Mouse (Mus musculus): ENCODE measurements around the gene Pi4k2a. TPM values are rescaled to one million over a fixed set of nuclear protein-coding genes. Genes with fewer than 3 reads are reported as not detected.

Pi4k2a gene
- polyA plus RNA-seq, 1 experiment from 2014 or later = 23.6 TPM

GRCm38 (mm10) chr19:42157493-42158237 lies 67.4 kb downstream of the Pi4k2a start:
- no peak overlapping the region for H3K4me3 ChIP-seq (replicated peaks)
- ATAC-seq = no peak
- no peak overlapping the region for H3K9ac ChIP-seq
- WGBS = 55% methylated on average over 12 of the region's 12 CpGs
- no peaks in the 10 kb centered on the region for H3K36me3 ChIP-seq
- H3K9me3 ChIP-seq = no peaks in the 10 kb centered on the region
- no peak overlapping the region for H3K27ac ChIP-seq
- no peaks in the 10 kb centered on the region for H3K27me3 ChIP-seq (replicated peaks)
- no peaks in the 10 kb centered on the region; the same call in 1 of the 2 replicates for H3K4me1 ChIP-seq (replicated peaks)
- H3K4me2 ChIP-seq (replicated peaks) = no peak overlapping the region

DNA sequence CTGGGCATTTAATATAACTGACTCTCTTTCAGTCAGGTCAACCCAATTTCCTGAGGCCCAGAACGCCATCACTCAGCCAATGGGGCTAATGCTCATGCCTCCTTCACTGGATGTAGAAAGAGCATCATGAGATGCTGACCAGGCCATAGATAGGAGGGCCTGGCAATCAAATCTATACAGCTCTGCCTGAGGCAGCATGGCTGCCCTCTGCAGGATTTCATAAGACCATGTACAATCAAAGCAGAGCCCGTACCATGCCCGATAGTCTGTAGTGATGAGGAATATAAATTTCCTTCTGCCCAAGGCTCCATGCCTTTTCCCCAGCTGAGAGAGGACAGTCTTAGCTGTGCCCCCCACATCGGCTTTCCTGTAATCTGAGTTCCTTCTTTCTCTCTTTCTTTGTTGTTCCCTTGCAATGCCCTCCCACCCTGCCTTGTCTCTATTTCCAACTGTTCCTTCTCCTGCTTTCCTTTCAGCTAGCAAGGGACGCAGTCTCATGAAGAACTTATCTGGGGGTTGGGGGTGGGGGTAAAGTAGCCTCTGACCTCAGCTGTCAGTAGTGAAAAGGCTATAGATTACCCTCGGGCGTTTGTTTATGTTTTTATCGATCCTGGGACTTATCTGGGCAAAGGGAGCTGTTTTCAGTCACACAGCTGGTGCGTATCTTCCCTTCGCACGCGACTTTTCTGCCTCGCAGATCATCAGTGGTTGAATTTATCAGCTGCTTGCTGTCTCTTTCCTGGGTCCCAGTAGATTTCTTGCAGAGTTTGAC lies 68.2 kb downstream of the Pi4k2a start:
- no peak overlapping the region for H3K9ac ChIP-seq
- peak overlapping the region; percentile 10; the same call in 1 of the 2 replicates for H3K4me2 ChIP-seq (replicated peaks)
- WGBS = 27% methylated on average over 13 of the region's 13 CpGs
- no peaks in the 10 kb centered on the region for H3K27me3 ChIP-seq (replicated peaks)
- no peaks in the 10 kb centered on the region for H3K9me3 ChIP-seq
- no peaks in the 10 kb centered on the region; the same call in 1 of the 2 replicates for H3K4me1 ChIP-seq (replicated peaks)
- H3K27ac ChIP-seq = no peak overlapping the region
- ATAC-seq = no peak
- H3K4me3 ChIP-seq (replicated peaks) = no peak overlapping the region
- H3K36me3 ChIP-seq = no peaks in the 10 kb centered on the region

GRCm38 (mm10) chr19:42163764-42164163 lies 73.5 kb downstream of the Pi4k2a start, which contains the start of gene Zfyve27:
Zfyve27 (plus strand) TSS chr19:42163951.
- H3K4me2 ChIP-seq (replicated peaks) = no peak within 1 kb of the TSS
- no peak within 1 kb of the TSS for H3K9ac ChIP-seq
- 52% methylated on average over 5 of the region's 5 CpGs for WGBS
- no peak within 1 kb of the TSS for H3K4me3 ChIP-seq (replicated peaks)
- H3K4me1 ChIP-seq (replicated peaks) = 0 out of 2 replicates have a peak, but pooled peaks cover 5% of the 10 kb centered on the region
- no peaks in the 10 kb centered on the region for H3K36me3 ChIP-seq
- peaks cover 5% of the 10 kb centered on the region; the same call in 1 of the 2 replicates for H3K27me3 ChIP-seq (replicated peaks)
- no peak for ATAC-seq
- no peak within 1 kb of the TSS for H3K27ac ChIP-seq
- H3K9me3 ChIP-seq = no peaks in the 10 kb centered on the region

GRCm38 (mm10) chr19:42164188-42164587 lies 73.9 kb downstream of the Pi4k2a start:
- no peak for ATAC-seq
- Histone ChIP-seq H3K4me3 (replicated peaks) (no peak overlapping the region), H3K9ac (no peak overlapping the region), H3K36me3 (no peaks in the 10 kb centered on the region), H3K4me2 (replicated peaks) (no peak overlapping the region), H3K4me1 (replicated peaks) (peaks cover 7% of the 10 kb centered on the region; the same call in 1 of the 2 replicates), H3K9me3 (no peaks in the 10 kb centered on the region), H3K27ac (no peak overlapping the region), H3K27me3 (replicated peaks) (peaks cover 5% of the 10 kb centered on the region; the same call in 1 of the 2 replicates)
- WGBS = 30% methylated on average over 7 of the region's 7 CpGs

- no peak overlapping the region for H3K27ac ChIP-seq
- 3% methylated on average over 12 of the region's 12 CpGs for WGBS
- H3K9ac ChIP-seq = no peak overlapping the region
- H3K4me2 ChIP-seq (replicated peaks) = peak overlapping the region; percentile 41
- H3K27me3 ChIP-seq (replicated peaks) = peaks cover 5% of the 10 kb centered on the region; the same call in 1 of the 2 replicates
- H3K9me3 ChIP-seq = no peaks in the 10 kb centered on the region
- peaks cover 13% of the 10 kb centered on the region for H3K4me1 ChIP-seq (replicated peaks)
- H3K4me3 ChIP-seq (replicated peaks) = peak overlapping the region; percentile 5
- ATAC-seq = 0 out of 2 replicates have a peak, but pooled peaks have one; percentile 7
- H3K36me3 ChIP-seq = no peaks in the 10 kb centered on the region
Measured at GRCm38 (mm10) chr19:42166130-42166529, 75.9 kb downstream of the Pi4k2a start.

DNA sequence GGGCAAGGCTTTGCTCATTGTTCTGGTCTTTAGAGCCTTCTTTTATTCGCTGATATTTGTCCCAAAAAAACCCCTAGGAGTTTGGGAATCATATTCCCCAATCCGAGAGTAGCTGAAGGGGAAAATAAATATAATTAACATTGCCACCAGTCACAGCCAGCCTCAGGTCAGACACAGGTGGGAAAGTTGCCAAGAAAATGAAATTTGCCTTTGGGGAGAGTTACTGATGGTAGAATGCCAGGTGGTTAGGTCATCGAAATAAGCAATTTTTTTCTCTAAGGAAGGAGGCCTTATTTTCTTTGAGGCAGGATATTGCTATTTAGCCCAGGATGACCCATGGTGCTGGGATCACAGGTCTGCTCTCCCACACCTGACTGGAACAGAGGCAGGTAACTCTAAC lies 76.5 kb downstream of the Pi4k2a start:
- Histone ChIP-seq H3K36me3 (no peaks in the 10 kb centered on the region), H3K4me2 (replicated peaks) (no peak overlapping the region), H3K27me3 (replicated peaks) (peaks cover 5% of the 10 kb centered on the region; the same call in 1 of the 2 replicates), H3K4me3 (replicated peaks) (no peak overlapping the region), H3K4me1 (replicated peaks) (peaks cover 20% of the 10 kb centered on the region), H3K9ac (no peak overlapping the region), H3K27ac (no peak overlapping the region), H3K9me3 (no peaks in the 10 kb centered on the region)
- no peak for ATAC-seq
- 49% methylated on average over 3 of the region's 3 CpGs for WGBS

DNA sequence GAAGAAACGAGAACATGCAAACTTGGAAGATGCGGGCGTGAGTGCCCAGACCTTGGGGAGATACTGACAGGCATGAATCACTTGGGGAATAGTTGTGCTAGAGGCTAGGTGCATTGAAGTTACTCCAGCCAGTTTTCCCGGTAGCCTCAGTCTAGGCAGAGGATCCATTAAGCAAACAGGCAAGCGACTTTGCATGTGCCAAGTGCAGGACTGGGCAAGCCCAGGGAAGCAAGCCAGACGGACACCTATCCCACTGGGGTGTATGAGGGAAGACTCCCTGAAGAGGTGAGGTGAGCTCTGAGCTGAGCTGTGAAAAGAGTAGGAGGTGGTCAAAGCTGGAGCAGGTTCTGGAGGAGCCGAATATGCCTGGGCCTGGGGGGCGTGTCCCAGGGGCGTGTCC lies 77.2 kb downstream of the Pi4k2a start:
- Histone ChIP-seq H3K36me3 (no peaks in the 10 kb centered on the region), H3K27me3 (replicated peaks) (peaks cover 5% of the 10 kb centered on the region; the same call in 1 of the 2 replicates), H3K9ac (no peak overlapping the region), H3K4me3 (replicated peaks) (no peak overlapping the region), H3K4me1 (replicated peaks) (peaks cover 22% of the 10 kb centered on the region), H3K27ac (no peak overlapping the region), H3K4me2 (replicated peaks) (no peak overlapping the region), H3K9me3 (no peaks in the 10 kb centered on the region)
- no peak for ATAC-seq
- WGBS = 62% methylated on average over 9 of the region's 9 CpGs

GRCm38 (mm10) chr19:42169322-42169975 lies 79.2 kb downstream of the Pi4k2a start:
- Histone ChIP-seq H3K27me3 (replicated peaks) (peaks cover 5% of the 10 kb centered on the region; the same call in 1 of the 2 replicates), H3K36me3 (no peaks in the 10 kb centered on the region), H3K4me1 (replicated peaks) (peaks cover 22% of the 10 kb centered on the region), H3K27ac (no peak overlapping the region), H3K9me3 (no peaks in the 10 kb centered on the region), H3K4me2 (replicated peaks) (peak overlapping the region; percentile 89), H3K9ac (peak overlapping the region; percentile 83; the same call in 1 of the 2 replicates), H3K4me3 (replicated peaks) (no peak overlapping the region)
- WGBS = 46% methylated on average over 10 of the region's 10 CpGs
- ATAC-seq = no peak

GRCm38 (mm10) chr19:42170025-42170969 lies 80.0 kb downstream of the Pi4k2a start:
- ATAC-seq = peak; percentile 92
- Histone ChIP-seq H3K27me3 (replicated peaks) (peaks cover 5% of the 10 kb centered on the region; the same call in 1 of the 2 replicates), H3K4me3 (replicated peaks) (peak overlapping the region; percentile 82), H3K9ac (peak overlapping the region; percentile 83), H3K27ac (peak overlapping the region; percentile 57), H3K4me1 (replicated peaks) (peaks cover 22% of the 10 kb centered on the region), H3K4me2 (replicated peaks) (peak overlapping the region; percentile 89), H3K9me3 (no peaks in the 10 kb centered on the region), H3K36me3 (no peaks in the 10 kb centered on the region)
- 2% methylated on average over 55 of the region's 56 CpGs for WGBS
